Mouse (Mus musculus) liver, embryonic 14.5 days (tissue): Measurements from ENCODE around the gene Fam163b. TPM values are rescaled to one million over a fixed set of nuclear protein-coding genes. Genes with fewer than 3 reads are reported as not detected.

Source experiments
- ATAC-seq: fragments of 200-750 bp; cut with Nextera tagmentation; 2 replicates; pipeline ENCODE4 v1.8.0; 2017; ENCODE audit warnings: moderate number of reproducible peaks, mild to moderate bottlenecking, moderate library complexity; ENCODE audit not compliant: insufficient read depth
- DNase-seq, 3 experiments: peaks; one replicate each; pipeline ENCODE4 v3.0.0-alpha.2; 2012 to 2013; ENCODE audit warnings: low read depth in 3 of 3, low spot score in 3 of 3
- H3K27ac ChIP-seq: fragments of 300-500 bp; sonication (generic); 2 replicates; pipeline ENCODE4 v1.5.1; 2014; ENCODE audit warnings: moderate library complexity, mild to moderate bottlenecking, control low read depth, inconsistent platforms
- H3K27me3 ChIP-seq: fragments of 300-500 bp; sonication (generic); 2 replicates; pipeline ENCODE4 v1.6.1; 2014; ENCODE audit warnings: mild to moderate bottlenecking, low read length, moderate library complexity; ENCODE audit not compliant: control insufficient read depth, insufficient read depth
- H3K36me3 ChIP-seq: fragments of 300-500 bp; sonication (generic); replicated peaks from 2 replicates; pipeline ENCODE4 v1.6.1; 2014; ENCODE audit warnings: low read depth; ENCODE audit not compliant: control insufficient read depth, insufficient read depth
- H3K4me1 ChIP-seq, 2 experiments: fragments of 200-500 bp in 1 of 2; fragments of 300-500 bp in 1 of 2; sonication (generic) in 1 of 2; replicated peaks; 2 replicates each; pipeline ENCODE4 v1.6.1; 2012 to 2014; ENCODE audit warnings: antibody characterized with exemption in 1 of 2, inconsistent platforms in 1 of 2, low read length in 1 of 2; ENCODE audit not compliant: control insufficient read depth in 2 of 2, insufficient read depth in 2 of 2
- H3K4me2 ChIP-seq: fragments of 300-500 bp; sonication (generic); 2 replicates; pipeline ENCODE4 v1.6.1; 2014; ENCODE audit warnings: low read depth, mild to moderate bottlenecking, control low read depth, moderate library complexity
- H3K4me3 ChIP-seq, 2 experiments: fragments of 200-500 bp in 1 of 2; fragments of 300-500 bp in 1 of 2; sonication (generic) in 1 of 2; 2 replicates each; pipeline ENCODE4 v1.5.1; 2012 to 2014; ENCODE audit warnings: low read depth in 2 of 2, low read length in 2 of 2, mild to moderate bottlenecking in 2 of 2, control low read depth in 1 of 2, inconsistent platforms in 1 of 2, moderate library complexity in 1 of 2; ENCODE audit not compliant: insufficient read depth in 1 of 2
- H3K9ac ChIP-seq: fragments of 300-500 bp; sonication (generic); replicated peaks from 2 replicates; pipeline ENCODE4 v1.6.1; 2014; ENCODE audit warnings: mild to moderate bottlenecking, control low read depth, moderate library complexity
- H3K9me3 ChIP-seq: fragments of 300-500 bp; sonication (generic); 2 replicates; pipeline ENCODE4 v1.6.1; 2016; ENCODE audit warnings: low read length, mixed read lengths; ENCODE audit not compliant: control insufficient read depth
- CTCF ChIP-seq: IDR thresholded peaks from 2 replicates; pipeline ENCODE4 v1.5.1; 2016; ENCODE audit warnings: antibody characterized with exemption, low read depth, control low read depth
- EP300 ChIP-seq: IDR thresholded peaks from 2 replicates; pipeline ENCODE4 v1.6.1; 2016; ENCODE audit warnings: antibody characterized with exemption, low read depth
- WGBS: fragments of 180-500 bp; shearing (Covaris S2); extraction: QIAGEN DNeasy Blood & Tissue Kit; methylation state at CpG from one replicate; pipeline ENCODE4 v1.1.7; 2014; ENCODE audit not compliant: insufficient replicate concordance; 5-methylcytosine and 5-hydroxymethylcytosine counted together
- polyA plus RNA-seq, 2 experiments: library from polyadenylated mRNA; depleted of rRNA in 1 of 2; stranded (reverse) in 1 of 2; unstranded in 1 of 2; fragments of >200 nt; fragmentation: Nextera tagmentation in 1 of 2; extraction: Ambion mirVana in 1 of 2; gene quantifications; 2 replicates each; pipeline versions ENCODE4 v1.2.1 to v1.2.3; 2012 to 2014

Fam163b gene
- polyA plus RNA-seq, 2 experiments = 0.01 TPM; not detected in 1

- H3K36me3 ChIP-seq = no peaks in the 10 kb centered on the region
These were observed 5.5 kb downstream of the Fam163b start for GRCm38 (mm10) chr2:27136789-27137188.

GRCm38 (mm10) chr2:27136336-27136735 is 6.0 kb downstream of the Fam163b start:
- TF ChIP-seq EP300 = no peak
- Histone ChIP-seq H3K4me1 (no peaks in the 10 kb centered on the region), H3K4me2 (no peak overlapping the region), H3K27ac (no peak overlapping the region), H3K9me3 (no peaks in the 10 kb centered on the region), H3K4me3 (no peak overlapping the region), H3K27me3 (no peaks in the 10 kb centered on the region), H3K36me3 (no peaks in the 10 kb centered on the region), H3K9ac (no peak overlapping the region)
- DNase-seq (no peak), ATAC-seq (no peak)
- 34% methylated on average over 3 of the region's 3 CpGs for WGBS

More at GRCm38 (mm10) chr2:27136789-27137188, 5.5 kb downstream of the Fam163b start:
- no peak overlapping the region for H3K4me3 ChIP-seq
- H3K4me2 ChIP-seq = no peak overlapping the region
- TF ChIP-seq EP300 (no peak), CTCF (no peak)
- H3K4me1 ChIP-seq = no peaks in the 10 kb centered on the region
- no peaks in the 10 kb centered on the region for H3K9me3 ChIP-seq
- no peak overlapping the region for H3K9ac ChIP-seq
- no peak for ATAC-seq
- no peak overlapping the region for H3K27ac ChIP-seq
- WGBS = 52% methylated on average over 1 of the region's 1 CpGs
- peaks cover 2% of the 10 kb centered on the region for H3K27me3 ChIP-seq
- DNase-seq = no peak

GRCm38 (mm10) chr2:27135935-27136334 is 6.4 kb downstream of the Fam163b start:
- Histone ChIP-seq H3K27ac (no peak overlapping the region), H3K4me2 (no peak overlapping the region), H3K9me3 (no peaks in the 10 kb centered on the region), H3K4me1 (no peaks in the 10 kb centered on the region), H3K9ac (no peak overlapping the region), H3K27me3 (no peaks in the 10 kb centered on the region), H3K4me3 (no peak overlapping the region), H3K36me3 (no peaks in the 10 kb centered on the region)
- DNase-seq = no peak
- WGBS = 59% methylated on average over 5 of the region's 5 CpGs
- TF ChIP-seq EP300 = no peak
- no peak for TF ChIP-seq CTCF
- no peak for ATAC-seq

- TF ChIP-seq CTCF = no peak
- no peak for TF ChIP-seq EP300
- no peak for ATAC-seq
- WGBS = 43% methylated on average over 3 of the region's 3 CpGs
These were observed 13.3 kb downstream of the Fam163b start for GRCm38 (mm10) chr2:27128990-27129389.

GRCm38 (mm10) chr2:27126496-27126895 is 15.8 kb downstream of the Fam163b start:
- H3K4me3 ChIP-seq = no peak overlapping the region
- no peak for DNase-seq
- ATAC-seq = no peak
- no peaks in the 10 kb centered on the region for H3K9me3 ChIP-seq
- no peak overlapping the region for H3K9ac ChIP-seq
- no peaks in the 10 kb centered on the region for H3K36me3 ChIP-seq
- TF ChIP-seq EP300 (no peak), CTCF (no peak)
- H3K4me2 ChIP-seq = no peak overlapping the region
- H3K27ac ChIP-seq = no peak overlapping the region
- H3K27me3 ChIP-seq = no peaks in the 10 kb centered on the region
- 61% methylated on average over 4 of the region's 4 CpGs for WGBS
- no peaks in the 10 kb centered on the region for H3K4me1 ChIP-seq

More at GRCm38 (mm10) chr2:27128990-27129389, 13.3 kb downstream of the Fam163b start:
- H3K9me3 ChIP-seq = no peaks in the 10 kb centered on the region
- H3K27me3 ChIP-seq = no peaks in the 10 kb centered on the region
- H3K4me1 ChIP-seq = no peaks in the 10 kb centered on the region
- no peak for DNase-seq
- no peak overlapping the region for H3K4me3 ChIP-seq
- H3K4me2 ChIP-seq = no peak overlapping the region
- H3K36me3 ChIP-seq = no peaks in the 10 kb centered on the region
- no peak overlapping the region for H3K9ac ChIP-seq
- H3K27ac ChIP-seq = no peak overlapping the region
